Comparison of ENCODE assay signal across 9 mouse cellular contexts in the genomic region with DNA sequence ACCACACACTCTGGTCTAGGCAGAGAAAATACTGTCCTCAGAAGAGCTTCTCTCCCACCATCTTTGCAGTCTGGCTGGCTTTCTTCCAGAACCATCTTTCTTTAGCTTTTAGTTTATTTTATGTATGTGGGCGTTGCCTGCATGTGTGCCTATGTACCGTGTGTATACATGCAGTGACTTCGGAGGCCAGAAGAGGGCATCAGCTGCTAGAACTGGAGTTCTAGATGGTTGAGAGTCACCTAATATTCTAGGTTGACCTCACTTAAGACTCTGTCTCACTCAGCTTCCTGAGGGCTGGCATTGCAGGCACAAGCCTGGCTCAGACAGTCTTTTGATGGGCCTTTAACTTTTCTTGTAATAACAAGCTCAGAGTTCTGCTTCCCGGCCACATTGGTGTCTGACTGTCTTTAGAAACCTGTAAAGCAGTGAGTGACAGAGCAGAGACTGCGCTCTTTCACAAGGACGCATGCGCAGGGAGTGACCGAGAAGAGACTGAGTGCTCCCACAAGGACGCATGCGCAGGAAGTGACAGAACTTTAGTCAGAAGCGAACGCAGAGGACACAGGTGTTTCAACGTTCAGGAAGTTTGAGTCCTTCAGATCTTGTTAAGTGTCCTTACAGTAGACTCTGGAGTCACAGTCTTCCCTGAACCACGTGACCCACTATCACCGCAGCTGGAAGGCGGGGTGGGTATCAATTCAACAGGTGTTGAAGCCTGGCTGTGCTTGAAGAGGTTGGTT.
DNase-seq lines count a peak whose midpoint lies in the region; ATAC-seq lines count a peak whose summit lies in the region.
"Had no signal": no experiment of that assay in that cellular context is flagged by ENCODE, and none has a peak within 500 bp of the region (broad histone marks: within the 10 kb centered on the region; RNA-seq: fewer than 3 reads in every experiment).

No protein-coding gene starts in this region.

- no peaks in the 10 kb centered on the region; the same call in 1 of the 2 replicates for H3K27me3 ChIP-seq in liver, embryonic 12.5 days (replicated peaks)
- no peaks in the 10 kb centered on the region for H3K27me3 ChIP-seq in hindbrain, embryonic 11.5 days (ENCODE audit: control insufficient read depth, insufficient read depth, low read length)
- H3K27me3 ChIP-seq: stomach, embryonic 15.5 days had no signal

- H3K27ac ChIP-seq in liver, embryonic 12.5 days = no peak overlapping the region
- H3K27ac ChIP-seq in hindbrain, embryonic 11.5 days (ENCODE audit: low read depth, low read length) = no peak overlapping the region
- H3K27ac ChIP-seq: stomach, embryonic 15.5 days had no signal

- no peak for ATAC-seq in liver, embryonic 12.5 days
- no peak for ATAC-seq in hindbrain, embryonic 11.5 days (ENCODE audit: low FRiP score)
- ATAC-seq in frontal cortex, adult (ENCODE audit: low TSS enrichment) = no peak

- no peak overlapping the region for H3K4me2 ChIP-seq in liver, embryonic 12.5 days
- H3K4me2 ChIP-seq in hindbrain, embryonic 11.5 days (replicated peaks; ENCODE audit: low read depth, low read length) = no peak overlapping the region
- H3K4me2 ChIP-seq: stomach, embryonic 15.5 days had no signal

- peak; percentile 40 for DNase-seq in liver
- DNase-seq in R1 (ENCODE audit: low read depth, low spot score) = peak; percentile 96
- peak; percentile 57 for DNase-seq in lung, postnatal 25 days (ENCODE audit: low spot score)
- peak; percentile 91 to 97 for DNase-seq in thymus, postnatal 36 days
- DNase-seq in left cerebral cortex, adult 8-10 months (ENCODE audit: low spot score in 2 of 2) = no peak
- no peak for DNase-seq in hindbrain, embryonic 11.5 days (ENCODE audit: low spot score)

- H3K36me3 ChIP-seq in liver, embryonic 12.5 days = no peaks in the 10 kb centered on the region
- no peaks in the 10 kb centered on the region for H3K36me3 ChIP-seq in hindbrain, embryonic 11.5 days (ENCODE audit: control insufficient read depth, insufficient read depth, low read length)
- H3K36me3 ChIP-seq: stomach, embryonic 15.5 days had no signal

- peaks cover 3% of the 10 kb centered on the region; the same call in 1 of the 2 replicates for H3K9me3 ChIP-seq in liver, embryonic 12.5 days (replicated peaks)
- no peaks in the 10 kb centered on the region for H3K9me3 ChIP-seq in hindbrain, embryonic 11.5 days (ENCODE audit: control insufficient read depth, low read length)
- H3K9me3 ChIP-seq: stomach, embryonic 15.5 days had no signal

- H3K9ac ChIP-seq in liver, embryonic 12.5 days = no peak overlapping the region
- H3K9ac ChIP-seq in hindbrain, embryonic 11.5 days (ENCODE audit: low read depth, low read length) = no peak overlapping the region
- H3K9ac ChIP-seq: stomach, embryonic 15.5 days had no signal

- H3K4me3 ChIP-seq in liver, embryonic 12.5 days = no peak overlapping the region
- no peak overlapping the region for H3K4me3 ChIP-seq in hindbrain, embryonic 11.5 days (ENCODE audit: low read depth, low read length)
- H3K4me3 ChIP-seq: stomach, embryonic 15.5 days had no signal

- WGBS in liver, embryonic 12.5 days (ENCODE audit: insufficient replicate concordance) = 86% methylated on average over 16 of the region's 16 CpGs
- 90% methylated on average over 16 of the region's 16 CpGs for WGBS in hindbrain, embryonic 11.5 days

- H3K4me1 ChIP-seq in liver, embryonic 12.5 days = peaks cover 32% of the 10 kb centered on the region
- H3K4me1 ChIP-seq in hindbrain, embryonic 11.5 days (replicated peaks; ENCODE audit: control insufficient read depth, insufficient read depth, low read length) = no peaks in the 10 kb centered on the region
- H3K4me1 ChIP-seq: stomach, embryonic 15.5 days had no signal

Comparison
In these comparisons a context has a peak if more than half of its experiments do, and no peak if none do; other contexts are left out.
1. DNase-seq: peak in liver (single experiment), R1 (single experiment), lung, postnatal 25 days (single experiment) and thymus, postnatal 36 days (2 of 2); none in left cerebral cortex, adult 8-10 months (0 of 2) and hindbrain, embryonic 11.5 days (single experiment).